ENCODE assay signal across 12 mouse cellular contexts in the genomic region with DNA sequence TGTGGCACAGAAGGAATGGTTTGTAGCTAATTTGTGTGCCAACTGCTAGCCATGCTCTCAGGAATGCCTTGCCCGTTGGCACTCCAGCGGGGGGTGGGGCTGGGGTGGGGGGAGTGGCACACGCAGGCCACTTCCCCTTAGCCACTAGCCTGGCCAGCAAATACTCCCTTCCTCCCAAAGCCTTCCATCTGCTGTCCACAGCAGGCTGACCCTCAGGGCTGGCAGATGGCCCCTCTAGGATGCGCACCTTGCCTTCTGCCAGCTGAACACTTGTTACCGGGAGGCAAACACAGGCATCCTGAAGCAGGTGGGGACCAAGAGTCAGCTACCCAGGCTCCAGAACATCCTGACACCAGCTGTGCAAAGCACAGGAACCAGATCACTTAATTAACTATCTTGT.
DNase-seq lines count a peak whose midpoint lies in the region.
"Had no signal": no experiment of that assay in that cellular context is flagged by ENCODE, and none has a peak within 500 bp of the region (broad histone marks: within the 10 kb centered on the region; RNA-seq: fewer than 3 reads in every experiment).

No protein-coding gene starts in this region.

- intact Hi-C loops in left cerebral cortex, postnatal 4 days (cut with DNase I): no loop called here
- intact Hi-C loops in left cerebral cortex, postnatal 14 days (cut with DNase I): no loop called here

- DNase-seq in left cerebral cortex, postnatal 4 days: peak; percentile 64
- DNase-seq in left cerebral cortex, postnatal 14 days (ENCODE audit: low spot score in 2 of 2): no peak
- peak; percentile 65 for DNase-seq in cerebellum, adult 11 months
- peak; percentile 87 for DNase-seq in cerebellum, adult 9-11 months
- DNase-seq in adrenal gland, postnatal 14 days: no peak
- no peak for DNase-seq in spleen, adult 12 weeks (ENCODE audit: low spot score)
- DNase-seq in lung, postnatal 25 days (ENCODE audit: low spot score): no peak
- DNase-seq: adrenal gland, adult 8-10 months; B cell, adult 2 months; embryo, embryonic 11 days; kidney, adult 18-20 months; thymus, adult 2 months had no signal

Comparison
In these comparisons a context has a peak if more than half of its experiments do, and no peak if none do; other contexts are left out.
1. DNase-seq: peak in left cerebral cortex, postnatal 4 days (single experiment), cerebellum, adult 11 months (single experiment) and cerebellum, adult 9-11 months (single experiment); none in left cerebral cortex, postnatal 14 days (0 of 2), adrenal gland, postnatal 14 days (single experiment), spleen, adult 12 weeks (single experiment) and lung, postnatal 25 days (single experiment).